10 mouse cellular contexts compared by ENCODE assay signal in genomic region chr15:77906081-77906480, GRCm38 (mm10). TPM values are rescaled to one million over a fixed set of nuclear protein-coding genes. Genes with fewer than 3 reads are reported as not detected.
A peak's percentile ranks its signal among the peaks of the same experiment; 100 is the strongest.
DNase-seq lines count a peak whose midpoint lies in the region; ATAC-seq and TF ChIP-seq lines count a peak whose summit lies in the region.
"Had no signal": no experiment of that assay in that cellular context is flagged by ENCODE, and none has a peak within 500 bp of the region (broad histone marks: within the 10 kb centered on the region; RNA-seq: fewer than 3 reads in every experiment).

No protein-coding gene starts in this region.

- no peaks in the 10 kb centered on the region for H3K36me3 ChIP-seq in kidney, embryonic 15.5 days
- no peaks in the 10 kb centered on the region for H3K36me3 ChIP-seq in embryonic facial prominence, embryonic 13.5 days
- no peaks in the 10 kb centered on the region for H3K36me3 ChIP-seq in myocyte (ENCODE audit: control insufficient read depth, insufficient read depth)
- H3K36me3 ChIP-seq: hindbrain, embryonic 13.5 days had no signal

- no peaks in the 10 kb centered on the region for H3K27me3 ChIP-seq in kidney, embryonic 15.5 days
- H3K27me3 ChIP-seq in embryonic facial prominence, embryonic 13.5 days = no peaks in the 10 kb centered on the region
- no peaks in the 10 kb centered on the region for H3K27me3 ChIP-seq in myocyte (ENCODE audit: control insufficient read depth, insufficient read depth, insufficient read length)

- H3K4me2 ChIP-seq in kidney, embryonic 15.5 days = peak overlapping the region; percentile 63; the same call in 1 of the 2 replicates
- peak overlapping the region; percentile 69 for H3K4me2 ChIP-seq in embryonic facial prominence, embryonic 13.5 days
- peak overlapping the region; percentile 88 for H3K4me2 ChIP-seq in myocyte (ENCODE audit: low read depth)

- intact Hi-C loops in gastrocnemius, adult 2 months (cut with DNase I) = no loop called here

- H3K4me3 ChIP-seq in gastrocnemius, adult 2 months = peak overlapping the region; percentile 70
- H3K4me3 ChIP-seq in kidney, embryonic 15.5 days (replicated peaks) = no peak overlapping the region
- no peak overlapping the region for H3K4me3 ChIP-seq in embryonic facial prominence, embryonic 13.5 days
- peak overlapping the region; percentile 6 for H3K4me3 ChIP-seq in myocyte

- no peaks in the 10 kb centered on the region for H3K79me2 ChIP-seq in myocyte (ENCODE audit: control insufficient read depth, insufficient read depth)

- H3K9ac ChIP-seq in kidney, embryonic 15.5 days = 0 out of 2 replicates have a peak overlapping the region, but pooled peaks have one; percentile 4
- H3K9ac ChIP-seq in embryonic facial prominence, embryonic 13.5 days = 0 out of 2 replicates have a peak overlapping the region, but pooled peaks have one; percentile 65

- H3K27ac ChIP-seq in gastrocnemius, adult 2 months = peak overlapping the region; percentile 88
- H3K27ac ChIP-seq in kidney, embryonic 15.5 days = peak overlapping the region; percentile 77
- peak overlapping the region; percentile 78; the same call in 1 of the 2 replicates for H3K27ac ChIP-seq in embryonic facial prominence, embryonic 13.5 days
- H3K27ac ChIP-seq: hindbrain, embryonic 13.5 days had no signal

- WGBS in kidney, embryonic 15.5 days = 74% methylated on average over 8 of the region's 8 CpGs
- 74% methylated on average over 8 of the region's 8 CpGs for WGBS in embryonic facial prominence, embryonic 13.5 days

- peak; percentile 42 for TF ChIP-seq POLR2A in myocyte (IDR thresholded peaks at IDR 0.05; ENCODE audit: insufficient read length, low read depth)

- H3K4me1 ChIP-seq in kidney, embryonic 15.5 days = peaks cover 65% of the 10 kb centered on the region
- peaks cover 32% of the 10 kb centered on the region for H3K4me1 ChIP-seq in embryonic facial prominence, embryonic 13.5 days

- ATAC-seq in kidney, embryonic 15.5 days (replicated peaks; ENCODE audit: low FRiP score) = no peak
- no peak; the same call in 1 of the 2 replicates for ATAC-seq in embryonic facial prominence, embryonic 13.5 days (ENCODE audit: insufficient number of reproducible peaks, insufficient read depth, low FRiP score, low TSS enrichment, low read depth)

- H3K9me3 ChIP-seq in kidney, embryonic 15.5 days (replicated peaks) = no peaks in the 10 kb centered on the region
- no peaks in the 10 kb centered on the region for H3K9me3 ChIP-seq in embryonic facial prominence, embryonic 13.5 days
- H3K9me3 ChIP-seq: hindbrain, embryonic 13.5 days had no signal

- H3ac ChIP-seq in myocyte (ENCODE audit: control insufficient read depth, insufficient read length) = no peak overlapping the region

- no peak for TF ChIP-seq CTCF in gastrocnemius, adult 2 months (IDR thresholded peaks at IDR 0.05)

- DNase-seq in gastrocnemius, adult 2 months = no peak
- no peak for DNase-seq in gastrocnemius, postnatal 10 days
- no peak for DNase-seq in kidney, adult 9 months
- no peak for DNase-seq in natural killer cell, adult 2 months (ENCODE audit: low spot score in 2 of 2)
- no peak for DNase-seq in layer of hippocampus, adult 9-10 months (ENCODE audit: low spot score)
- DNase-seq: thymus, adult 18-20 months had no signal

TF ChIP-seq in myocyte, 11 proteins besides CTCF, POLR2A, EP300 and RAD21:
- TF ChIP-seq MAX (IDR thresholded peaks at IDR 0.05; ENCODE audit: low read depth) = no peak
- no peak for TF ChIP-seq USF1 (IDR thresholded peaks at IDR 0.05; ENCODE audit: low read depth)
- no peak for TF ChIP-seq TCF12 (IDR thresholded peaks at IDR 0.05; ENCODE audit: insufficient read depth, poor library complexity, severe bottlenecking)
- no peak for TF ChIP-seq REST (IDR thresholded peaks at IDR 0.05; ENCODE audit: insufficient read depth, insufficient read length)
- no peak for TF ChIP-seq MYOD1 (IDR thresholded peaks at IDR 0.05; ENCODE audit: control insufficient read depth in 1 of 3, insufficient read length in 2 of 3, low read depth in 2 of 3)
- no peak for TF ChIP-seq E2F4 (IDR thresholded peaks at IDR 0.05; ENCODE audit: insufficient read depth)
- no peak for TF ChIP-seq CEBPB (IDR thresholded peaks at IDR 0.05; ENCODE audit: insufficient read depth, poor library complexity, severe bottlenecking)
- TF ChIP-seq TCF3 (IDR thresholded peaks at IDR 0.05; ENCODE audit: insufficient read length, low read depth) = no peak
- no peak for TF ChIP-seq MYOG (IDR thresholded peaks at IDR 0.05; ENCODE audit: control insufficient read depth in 1 of 3, insufficient read depth in 1 of 3, insufficient read length in 2 of 3, low read depth in 2 of 3)
- TF ChIP-seq SRF (IDR thresholded peaks at IDR 0.05; ENCODE audit: control insufficient read depth, insufficient read length, low read depth) = no peak
- TF ChIP-seq POLR2AphosphoS2 (IDR thresholded peaks at IDR 0.05; ENCODE audit: insufficient read length, low read depth) = no peak

RNA-seq across cellular contexts. Expression of gene Txn2, which starts 22.7 kb away (rescaled TPM):
- total RNA-seq in gastrocnemius, adult 2 months (2021) = 100 to 1,000 TPM; 189 to 247 TPM
- total RNA-seq in gastrocnemius, postnatal 10 days (2021) = 100 to 1,000 TPM; 198 to 232 TPM
- polyA plus RNA-seq in kidney, embryonic 15.5 days (2015; fragmentation: Nextera tagmentation; extraction: Ambion mirVana) = 240 and 253 TPM in 2 replicates
- 236 and 244 TPM in 2 replicates for polyA plus RNA-seq in embryonic facial prominence, embryonic 13.5 days (2015; fragmentation: Nextera tagmentation; extraction: Ambion mirVana)
- polyA plus RNA-seq in myocyte (2012; fragmentation: generic; extraction: Trizol) = 383 TPM

RNA-seq across cellular contexts. Expression of gene Foxred2, which starts 50.4 kb away (rescaled TPM):
- total RNA-seq in gastrocnemius, adult 2 months (2021) = under 1 TPM; 0.43 to 0.84 TPM
- 1 to 10 TPM; 2.2 to 2.8 TPM for total RNA-seq in gastrocnemius, postnatal 10 days (2021)
- 4.6 and 5.6 TPM in 2 replicates for polyA plus RNA-seq in kidney, embryonic 15.5 days (2015; fragmentation: Nextera tagmentation; extraction: Ambion mirVana)
- 7.7 and 7.9 TPM in 2 replicates for polyA plus RNA-seq in embryonic facial prominence, embryonic 13.5 days (2015; fragmentation: Nextera tagmentation; extraction: Ambion mirVana)
- 4.8 TPM for polyA plus RNA-seq in myocyte (2012; fragmentation: generic; extraction: Trizol)

Comparison
In these comparisons a context has a peak if more than half of its experiments do, and no peak if none do; other contexts are left out.
1. H3K4me3 ChIP-seq: peak in gastrocnemius, adult 2 months (single experiment) and myocyte (single experiment); none in kidney, embryonic 15.5 days (single experiment) and embryonic facial prominence, embryonic 13.5 days (single experiment).
2. Peak in every context shown above with its lines, with median percentiles within 50 percentile points of each other: H3K27ac ChIP-seq and H3K4me2 ChIP-seq.